Mouse (Mus musculus) hindbrain, embryonic 11.5 days (tissue): ENCODE data around the gene Dnaic1. TPM values are rescaled to one million over a fixed set of nuclear protein-coding genes. Genes with fewer than 3 reads are reported as not detected.
A peak's percentile ranks its signal among the peaks of the same experiment; 100 is the strongest.
"Not testable (repeated sequence)": the region's sequence is repeated elsewhere in the genome, so short reads cannot be mapped to it uniquely, and the experiment has no call there.

Experiments used
- ATAC-seq: fragments of 200-750 bp; cut with Nextera tagmentation; 2 replicates; pipeline ENCODE4 v1.8.0; 2017; ENCODE audit warnings: mild to moderate bottlenecking, moderate TSS enrichment, moderate library complexity; ENCODE audit not compliant: low FRiP score
- DNase-seq: peaks from one replicate; pipeline ENCODE4 v3.0.0-alpha.2; 2015; ENCODE audit warnings: low spot score
- H3K27ac ChIP-seq: fragments of 300-500 bp; sonication (generic); 2 replicates; pipeline ENCODE4 v1.5.1; 2014; ENCODE audit warnings: mild to moderate bottlenecking, low read depth, low read length
- H3K27me3 ChIP-seq: fragments of 300-500 bp; sonication (generic); 2 replicates; pipeline ENCODE4 v1.6.1; 2014; ENCODE audit warnings: mild to moderate bottlenecking, low read length, moderate library complexity, mixed read lengths; ENCODE audit not compliant: control insufficient read depth, insufficient read depth
- H3K36me3 ChIP-seq: fragments of 300-500 bp; sonication (generic); 2 replicates; pipeline ENCODE4 v1.6.1; 2014; ENCODE audit warnings: mild to moderate bottlenecking, low read length, moderate library complexity, mixed read lengths; ENCODE audit not compliant: control insufficient read depth, insufficient read depth
- H3K4me1 ChIP-seq: fragments of 300-500 bp; sonication (generic); replicated peaks from 2 replicates; pipeline ENCODE4 v1.6.1; 2014; ENCODE audit warnings: low read length, mixed read lengths; ENCODE audit not compliant: control insufficient read depth, insufficient read depth
- H3K4me2 ChIP-seq: fragments of 300-500 bp; sonication (generic); replicated peaks from 2 replicates; pipeline ENCODE4 v1.6.1; 2014; ENCODE audit warnings: mild to moderate bottlenecking, low read depth, low read length
- H3K4me3 ChIP-seq: fragments of 300-500 bp; sonication (generic); 2 replicates; pipeline ENCODE4 v1.5.1; 2014; ENCODE audit warnings: low read depth, low read length
- H3K9ac ChIP-seq: fragments of 300-500 bp; sonication (generic); 2 replicates; pipeline ENCODE4 v1.6.1; 2014; ENCODE audit warnings: low read depth, low read length
- H3K9me3 ChIP-seq: fragments of 300-500 bp; sonication (generic); 2 replicates; pipeline ENCODE4 v1.6.1; 2016; ENCODE audit warnings: low read length; ENCODE audit not compliant: control insufficient read depth
- WGBS: fragments of 180-500 bp; shearing (Covaris S2); extraction: QIAGEN DNeasy Blood & Tissue Kit; methylation state at CpG from one replicate; pipeline ENCODE4 v1.1.7; 2014; 5-methylcytosine and 5-hydroxymethylcytosine counted together
- polyA plus RNA-seq: library from polyadenylated mRNA; unstranded; fragments of >200 nt; fragmentation: Nextera tagmentation; extraction: Ambion mirVana; gene quantifications from 2 replicates; pipeline ENCODE4 v1.2.1, GENCODE M21; 2014

The Dnaic1 gene
- polyA plus RNA-seq, 1 experiment from 2014 or later = 2.9 TPM

DNA sequence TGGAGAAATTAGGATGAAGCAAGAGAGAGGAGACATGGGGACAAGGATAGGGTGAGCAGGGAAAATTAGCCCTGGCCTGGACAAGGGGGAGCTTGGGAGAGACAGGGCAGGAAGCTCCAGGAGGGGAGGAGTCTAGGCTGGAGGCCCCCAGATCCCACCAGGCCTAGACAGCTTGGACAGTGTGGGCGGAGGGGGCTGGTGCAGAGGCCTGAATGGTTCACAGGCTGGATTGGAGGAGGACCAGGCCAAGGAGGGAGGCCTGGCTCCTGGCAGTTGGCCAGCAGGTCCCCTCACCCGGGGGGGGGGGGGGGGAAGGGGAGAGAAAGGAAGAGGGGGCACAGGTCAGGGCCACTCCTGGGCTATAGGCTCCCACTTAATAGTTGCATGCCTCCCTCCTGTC is 109.7 kb downstream of the Dnaic1 start:
- Histone ChIP-seq H3K9ac (no peak overlapping the region), H3K36me3 (peaks cover 4% of the 10 kb centered on the region), H3K4me2 (0 out of 2 replicates have a peak overlapping the region, but pooled peaks have one; percentile 7), H3K4me1 (peaks cover 31% of the 10 kb centered on the region), H3K9me3 (no peaks in the 10 kb centered on the region), H3K27me3 (no peaks in the 10 kb centered on the region), H3K27ac (peak overlapping the region; percentile 55; the same call in 1 of the 2 replicates), H3K4me3 (no peak overlapping the region)
- WGBS = 14% methylated on average over 1 of the region's 2 CpGs
- DNase-seq (no peak), ATAC-seq (no peak)

DNA sequence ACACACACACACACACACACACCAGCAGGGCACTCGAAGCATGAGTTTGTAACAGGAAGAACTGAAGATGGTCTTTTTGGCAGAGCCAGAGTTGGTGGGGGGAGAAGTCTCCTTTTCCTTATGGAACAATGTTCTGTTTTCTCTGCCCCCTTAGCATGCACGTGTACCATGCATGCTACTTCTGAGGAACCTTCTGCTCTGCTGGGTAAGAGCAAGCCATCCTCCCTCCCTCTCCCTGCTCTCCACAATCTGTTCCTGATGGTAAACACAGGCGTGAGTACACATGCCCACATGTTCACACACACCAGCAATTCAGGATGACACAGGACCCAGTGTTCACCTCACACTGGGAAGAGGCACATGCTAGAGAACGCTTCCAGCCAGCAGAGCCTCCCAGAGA is 111.6 kb downstream of the Dnaic1 start:
- ATAC-seq (no peak), DNase-seq (no peak)
- H3K27me3 ChIP-seq = no peaks in the 10 kb centered on the region
- H3K4me2 ChIP-seq = no peak overlapping the region
- peaks cover 4% of the 10 kb centered on the region for H3K36me3 ChIP-seq
- H3K9ac ChIP-seq = no peak overlapping the region
- no peak overlapping the region for H3K27ac ChIP-seq
- WGBS = 59% methylated on average over 4 of the region's 4 CpGs
- no peaks in the 10 kb centered on the region for H3K9me3 ChIP-seq
- no peak overlapping the region for H3K4me3 ChIP-seq
- H3K4me1 ChIP-seq = peaks cover 31% of the 10 kb centered on the region

DNA sequence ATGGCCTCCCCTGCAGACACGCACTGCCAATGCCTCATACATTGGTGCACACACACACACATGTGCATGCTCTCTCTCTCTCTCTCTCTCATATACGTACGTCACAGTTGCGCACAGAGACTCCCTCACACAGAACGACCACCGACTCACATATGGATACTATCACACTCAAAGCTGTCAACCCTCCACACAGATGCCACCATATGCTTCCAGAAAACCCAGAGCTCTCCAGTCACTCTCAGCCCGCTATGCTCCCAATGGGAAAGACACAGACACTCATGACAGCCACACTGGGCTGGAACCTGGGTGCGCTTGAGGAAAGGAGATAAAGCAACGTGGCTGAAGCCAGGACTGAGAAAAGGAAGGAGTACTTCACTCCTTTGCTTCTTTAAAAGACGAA is 112.4 kb downstream of the Dnaic1 start:
- Histone ChIP-seq H3K36me3 (peaks cover 4% of the 10 kb centered on the region), H3K27ac (0 out of 2 replicates have a peak overlapping the region, but pooled peaks have one; percentile 71), H3K27me3 (no peaks in the 10 kb centered on the region), H3K9me3 (no peaks in the 10 kb centered on the region), H3K4me3 (no peak overlapping the region), H3K9ac (no peak overlapping the region), H3K4me1 (peaks cover 30% of the 10 kb centered on the region), H3K4me2 (no peak overlapping the region)
- peak; percentile 22 for DNase-seq
- ATAC-seq = no peak
- 80% methylated on average over 10 of the region's 10 CpGs for WGBS

DNA sequence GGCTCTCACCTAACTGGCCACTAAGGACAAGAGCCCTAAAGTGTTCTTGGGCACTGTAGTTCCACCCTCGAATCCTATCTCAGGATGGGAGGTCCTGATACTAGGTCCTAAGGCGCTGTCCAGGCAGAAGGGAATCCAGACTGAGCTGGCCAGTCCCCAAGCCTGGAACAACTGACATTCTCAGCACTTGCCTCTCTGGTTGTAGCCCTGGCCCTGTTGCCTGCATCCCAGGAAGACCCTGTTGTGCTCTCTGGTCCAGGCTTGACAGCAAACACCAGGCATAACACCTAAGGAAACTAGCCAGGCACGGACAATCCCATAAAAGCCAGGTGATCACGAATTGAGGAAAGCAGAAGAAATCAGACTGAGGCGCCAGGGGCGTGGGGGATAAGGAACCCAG is 113.2 kb downstream of the Dnaic1 start:
- H3K4me2 ChIP-seq = peak overlapping the region; percentile 32
- no peaks in the 10 kb centered on the region for H3K27me3 ChIP-seq
- H3K9me3 ChIP-seq = no peaks in the 10 kb centered on the region
- WGBS = 12% methylated on average over 6 of the region's 6 CpGs
- H3K9ac ChIP-seq = peak overlapping the region; percentile 44
- peak overlapping the region; percentile 8; the same call in 1 of the 2 replicates for H3K4me3 ChIP-seq
- DNase-seq (peak; percentile 44), ATAC-seq (no peak)
- peak overlapping the region; percentile 71 for H3K27ac ChIP-seq
- H3K36me3 ChIP-seq = peaks cover 4% of the 10 kb centered on the region
- H3K4me1 ChIP-seq = peaks cover 23% of the 10 kb centered on the region

DNA sequence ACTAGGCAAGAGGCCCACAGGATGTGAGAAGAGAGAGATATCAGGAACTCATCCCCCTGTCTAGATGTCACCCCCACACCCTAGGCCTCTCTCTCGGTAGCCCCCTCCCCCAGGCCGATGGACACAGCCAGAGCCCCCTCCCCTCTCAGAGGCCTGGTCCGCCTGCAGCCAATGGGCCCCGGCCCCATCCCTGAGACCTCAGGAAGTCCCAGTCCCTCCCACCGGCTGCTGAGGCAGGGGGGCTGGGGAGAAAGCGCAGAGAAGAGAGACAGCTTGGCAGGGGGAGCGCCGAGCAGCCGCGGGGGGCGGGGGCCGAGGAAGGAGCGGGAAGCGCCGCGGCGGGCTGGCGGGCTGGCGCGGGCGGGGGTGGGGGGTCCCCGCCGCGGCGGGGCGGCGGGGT is 113.7 kb downstream of the Dnaic1 start:
- Histone ChIP-seq H3K4me2 (0 out of 2 replicates have a peak overlapping the region, but pooled peaks have one; percentile 32), H3K4me1 (peaks cover 21% of the 10 kb centered on the region), H3K27ac (peak overlapping the region; percentile 71; the same call in 1 of the 2 replicates)
- 0% methylated on average over 2 of the region's 27 CpGs for WGBS
- ATAC-seq = peak; percentile 49
- not testable (repeated sequence) for H3K4me3 ChIP-seq, H3K27me3 ChIP-seq, H3K36me3 ChIP-seq, H3K9me3 ChIP-seq, H3K9ac ChIP-seq, DNase-seq

DNA sequence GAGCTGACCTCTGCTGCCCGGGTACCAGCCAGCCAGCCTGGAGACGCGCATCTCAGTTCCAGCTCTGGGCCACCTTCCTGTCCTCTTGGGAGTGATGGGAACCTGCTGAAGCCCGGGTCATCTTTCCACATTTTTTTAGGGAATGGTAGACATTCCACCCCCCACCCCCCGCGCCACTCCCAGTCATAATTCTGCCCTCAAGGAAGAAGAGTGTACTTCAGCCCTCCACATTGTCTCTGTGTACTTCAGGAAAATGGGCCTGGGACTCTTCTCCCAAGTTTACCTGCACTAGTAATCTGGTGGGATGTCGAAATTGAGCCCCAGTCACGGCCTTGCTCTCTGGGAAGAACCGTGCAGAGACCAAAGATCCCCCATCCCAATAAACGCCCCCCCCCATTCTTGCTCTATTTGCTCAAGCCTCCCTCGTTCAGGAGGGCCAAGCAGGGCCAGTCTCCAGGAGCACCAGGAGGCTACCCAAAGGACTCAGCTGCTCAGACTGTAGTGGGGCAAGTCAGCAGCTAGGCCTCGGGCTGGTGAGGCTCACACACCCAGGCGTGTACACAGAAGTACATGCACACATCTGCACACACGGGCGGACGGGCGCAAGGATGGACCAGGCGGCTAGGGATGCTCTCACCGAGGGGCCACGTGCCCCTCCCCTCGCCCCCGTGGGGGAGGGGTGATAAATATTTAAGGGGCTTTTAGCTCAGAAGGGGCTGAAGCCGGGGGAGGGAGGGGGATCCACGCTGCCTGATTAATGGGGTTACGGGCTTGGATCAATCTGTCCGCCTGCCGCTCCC is 114.8 kb downstream of the Dnaic1 start:
- H3K9me3 ChIP-seq, H3K36me3 ChIP-seq, H3K27me3 ChIP-seq, H3K4me3 ChIP-seq, H3K4me2 ChIP-seq: not testable (repeated sequence)
- DNase-seq = peak; percentile 64
- WGBS = 3% methylated on average over 19 of the region's 27 CpGs
- 0 out of 2 replicates have a peak overlapping the region, but pooled peaks have one; percentile 34 for H3K9ac ChIP-seq
- peak; percentile 67 for ATAC-seq
- peak overlapping the region; percentile 86 for H3K27ac ChIP-seq
- H3K4me1 ChIP-seq = peaks cover 19% of the 10 kb centered on the region

DNA sequence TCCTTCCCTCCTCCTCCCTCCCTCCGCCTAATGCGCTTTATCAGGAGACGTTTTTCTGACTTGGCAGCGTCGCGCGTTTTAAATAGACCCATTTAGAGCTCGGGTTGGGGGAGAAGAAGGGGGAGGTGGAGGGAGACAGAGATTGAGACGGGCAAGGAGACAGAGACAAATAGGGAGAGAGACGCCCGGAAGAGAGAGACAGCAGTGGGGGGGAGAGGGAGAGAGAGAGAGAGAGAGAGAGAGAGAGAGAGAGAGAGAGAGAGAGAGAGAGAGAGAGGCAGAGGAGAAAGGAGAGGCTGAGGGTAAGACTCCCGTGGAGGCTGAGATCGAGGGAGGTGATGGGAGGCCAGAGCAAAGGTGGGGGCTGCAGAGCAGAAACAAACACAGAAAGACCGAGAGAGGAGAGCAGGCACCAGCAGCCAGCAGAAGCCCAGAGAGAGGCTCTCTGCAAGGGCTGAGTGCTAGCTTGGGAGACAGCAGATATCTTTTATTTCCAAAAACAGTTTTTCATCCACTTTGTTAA is 115.4 kb downstream of the Dnaic1 start:
- not testable (repeated sequence) for H3K9ac ChIP-seq, H3K4me2 ChIP-seq, H3K4me3 ChIP-seq, H3K36me3 ChIP-seq, H3K27me3 ChIP-seq, H3K9me3 ChIP-seq
- WGBS = 0% methylated on average over 11 of the region's 14 CpGs
- peak; percentile 39; the same call in 1 of the 2 replicates for ATAC-seq
- DNase-seq = peak; percentile 42
- Histone ChIP-seq H3K4me1 (peaks cover 14% of the 10 kb centered on the region), H3K27ac (peak overlapping the region; percentile 79)

DNA sequence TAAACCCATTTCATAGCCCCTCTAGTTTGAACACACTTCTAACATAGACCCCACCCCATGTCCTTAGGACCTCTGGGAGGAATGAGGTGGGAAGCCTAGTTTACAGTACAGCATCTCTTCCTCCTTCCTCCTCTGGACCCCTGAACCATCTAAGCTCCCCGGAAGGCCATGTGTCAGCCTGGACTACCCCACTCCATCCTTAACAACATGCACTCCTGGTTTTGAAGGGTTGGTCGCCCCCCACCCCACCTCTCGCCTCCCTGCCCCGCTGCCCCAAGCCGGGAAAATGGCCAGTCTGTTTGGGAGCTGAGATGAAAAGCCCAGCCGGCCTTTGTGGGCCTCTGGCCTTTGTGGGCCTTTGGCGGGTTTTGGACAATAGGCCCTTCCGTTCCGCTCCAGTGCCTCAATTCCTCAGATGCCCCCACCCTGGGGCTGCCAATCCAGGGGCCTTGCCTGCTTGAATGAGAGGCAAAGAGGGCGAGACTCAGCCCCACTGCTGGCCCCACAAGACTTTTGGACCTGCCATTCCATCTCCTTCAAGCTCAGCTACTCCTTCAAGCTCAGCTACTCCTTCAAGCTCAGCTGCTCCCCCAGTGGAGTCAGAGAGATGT is 116.4 kb downstream of the Dnaic1 start:
- not testable (repeated sequence) for H3K27me3 ChIP-seq, H3K36me3 ChIP-seq, H3K9ac ChIP-seq, H3K4me1 ChIP-seq, H3K4me3 ChIP-seq, H3K4me2 ChIP-seq, H3K9me3 ChIP-seq
- peak overlapping the region; percentile 70 for H3K27ac ChIP-seq
- DNase-seq = peak; percentile 66
- peak; percentile 46 for ATAC-seq
- WGBS = 19% methylated on average over 8 of the region's 10 CpGs
